Mouse (Mus musculus) limb, embryonic 15.5 days (tissue): Measurements from ENCODE around the gene Crmp1. TPM values are rescaled to one million over a fixed set of nuclear protein-coding genes. Genes with fewer than 3 reads are reported as not detected.

Experiments
- ATAC-seq: fragments of 200-750 bp; cut with Nextera tagmentation; 2 replicates; pipeline ENCODE4 v1.8.0; 2017; ENCODE audit warnings: low read depth, moderate TSS enrichment; ENCODE audit not compliant: insufficient number of reproducible peaks, low FRiP score, low TSS enrichment
- H3K27ac ChIP-seq: fragments of 300-500 bp; sonication (generic); 2 replicates; pipeline ENCODE4 v1.5.1; 2015; ENCODE audit warnings: moderate library complexity, mild to moderate bottlenecking, inconsistent platforms
- H3K27me3 ChIP-seq: fragments of 300-500 bp; sonication (generic); 2 replicates; pipeline ENCODE4 v1.6.1; 2015; ENCODE audit warnings: inconsistent platforms
- H3K36me3 ChIP-seq: fragments of 300-500 bp; sonication (generic); 2 replicates; pipeline ENCODE4 v1.6.1; 2015; ENCODE audit warnings: inconsistent platforms
- H3K4me1 ChIP-seq: fragments of 300-500 bp; sonication (generic); 2 replicates; pipeline ENCODE4 v1.6.1; 2015; ENCODE audit warnings: inconsistent platforms
- H3K4me2 ChIP-seq: fragments of 300-500 bp; sonication (generic); 2 replicates; pipeline ENCODE4 v1.6.1; 2015; ENCODE audit warnings: mild to moderate bottlenecking, inconsistent platforms
- H3K4me3 ChIP-seq: fragments of 300-500 bp; sonication (generic); 2 replicates; pipeline ENCODE4 v1.5.1; 2015; ENCODE audit warnings: mild to moderate bottlenecking, inconsistent platforms
- H3K9ac ChIP-seq: fragments of 300-500 bp; sonication (generic); 2 replicates; pipeline ENCODE4 v1.6.1; 2015; ENCODE audit warnings: inconsistent platforms
- H3K9me3 ChIP-seq: fragments of 300-500 bp; sonication (generic); 2 replicates; pipeline ENCODE4 v1.6.1; 2016; ENCODE audit warnings: inconsistent platforms
- WGBS: fragments of 180-500 bp; shearing (Covaris S2); methylation state at CpG from one replicate; pipeline ENCODE4 v1.1.7; 2015; 5-methylcytosine and 5-hydroxymethylcytosine counted together
- polyA plus RNA-seq: library from polyadenylated mRNA; unstranded; fragments of >200 nt; fragmentation: Nextera tagmentation; extraction: Ambion mirVana; gene quantifications from 2 replicates; pipeline ENCODE4 v1.2.1, GENCODE M21; 2015

Gene Crmp1
- polyA plus RNA-seq = 6.9 and 8.2 TPM in 2 replicates

DNA sequence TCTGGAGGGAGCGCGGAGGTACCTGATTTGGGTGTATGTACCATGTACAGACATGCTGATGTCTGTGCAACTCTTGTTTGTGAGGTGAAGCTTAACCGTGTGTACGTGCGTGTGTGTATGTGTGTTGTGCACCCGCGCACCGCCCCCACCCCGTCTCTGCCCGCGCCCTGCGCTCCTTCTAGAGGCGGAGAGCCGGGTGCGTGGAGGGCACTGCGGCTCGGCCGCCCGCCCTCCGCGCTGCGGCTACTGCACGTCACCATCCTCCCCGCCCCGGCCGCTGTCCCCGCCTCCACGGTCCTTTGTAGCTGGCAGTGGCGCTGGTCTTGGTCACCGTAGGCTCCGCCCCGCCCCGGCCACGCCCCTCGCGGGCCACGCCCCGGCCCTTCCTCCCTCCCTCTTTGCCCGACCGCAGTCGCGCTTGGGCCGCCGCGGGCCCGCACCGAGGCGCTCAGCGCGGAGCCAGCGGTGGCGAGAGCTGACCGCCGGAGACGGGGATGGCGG is at the start of gene Crmp1:
TSS of gene Crmp1 (plus strand) at position 290 of the 501 bp plus-strand sequence.
- H3K4me3 ChIP-seq = peak within 1 kb of the TSS; percentile 38
- no peak for ATAC-seq
- peaks cover 72% of the 10 kb centered on the region for H3K27me3 ChIP-seq

DNA sequence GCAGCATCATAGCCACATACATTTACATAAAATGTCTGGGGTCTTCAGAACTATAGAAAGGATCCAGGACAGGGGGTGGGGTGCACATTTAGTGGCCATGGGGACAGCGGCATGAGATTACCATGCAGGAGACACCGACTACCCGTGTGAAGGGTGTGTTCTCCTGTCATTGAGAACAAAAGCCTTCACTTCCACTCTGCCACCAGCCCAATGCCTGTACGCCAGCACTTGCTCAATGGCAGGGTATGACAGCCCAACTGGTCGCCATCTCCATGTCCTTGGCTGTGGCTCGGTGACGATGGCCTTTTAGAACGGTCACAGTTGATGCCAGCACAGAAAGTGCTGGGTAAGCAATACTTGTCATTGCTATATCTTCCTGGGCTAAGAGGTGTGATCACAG is 45.5 kb upstream of the Crmp1 start:
- Histone ChIP-seq H3K27me3 (peaks cover 6% of the 10 kb centered on the region; the same call in 1 of the 2 replicates), H3K9me3 (no peaks in the 10 kb centered on the region), H3K4me1 (peaks cover 28% of the 10 kb centered on the region), H3K27ac (no peak overlapping the region), H3K9ac (no peak overlapping the region), H3K36me3 (no peaks in the 10 kb centered on the region), H3K4me3 (no peak overlapping the region), H3K4me2 (no peak overlapping the region)
- no peak for ATAC-seq
- 85% methylated on average over 8 of the region's 8 CpGs for WGBS

More for the DNA sequence above, at the start of gene Crmp1:
- Histone ChIP-seq H3K4me1 (peaks cover 36% of the 10 kb centered on the region), H3K27ac (no peak within 1 kb of the TSS), H3K9me3 (no peaks in the 10 kb centered on the region), H3K4me2 (peak within 1 kb of the TSS; percentile 73), H3K36me3 (no peaks in the 10 kb centered on the region), H3K9ac (no peak within 1 kb of the TSS)
- 1% methylated on average over 44 of the region's 56 CpGs for WGBS

DNA sequence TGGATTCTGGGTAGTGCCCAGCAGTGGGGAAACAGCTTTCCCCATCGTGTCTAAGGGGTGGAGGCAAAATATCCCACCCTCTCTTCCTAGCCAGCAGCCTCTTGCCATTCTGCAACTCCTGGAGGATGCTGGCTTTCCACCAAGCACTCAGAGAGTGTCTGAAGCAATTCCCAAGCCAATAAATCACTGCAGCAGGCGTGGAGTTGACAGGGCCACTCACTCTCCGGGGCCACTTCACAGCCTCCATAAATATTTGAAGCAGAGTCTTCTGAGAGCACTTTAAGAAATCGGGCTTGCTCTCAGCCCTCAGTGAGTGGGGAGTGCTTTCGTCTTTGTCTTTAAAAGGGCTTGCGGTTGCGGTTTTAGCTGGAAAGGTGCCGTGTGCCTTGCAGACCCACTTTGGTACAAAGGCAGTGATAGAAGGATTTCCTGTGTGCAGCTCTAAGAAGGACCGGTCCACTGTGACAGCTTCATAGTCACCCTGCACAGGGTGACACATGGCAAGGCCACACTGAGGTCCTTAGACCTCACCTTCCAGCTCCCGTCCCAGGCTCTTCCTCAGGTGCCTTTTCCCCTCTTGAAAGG is 45.0 kb upstream of the Crmp1 start:
- H3K27me3 ChIP-seq = peaks cover 6% of the 10 kb centered on the region; the same call in 1 of the 2 replicates
- no peak for ATAC-seq
- H3K4me2 ChIP-seq = no peak overlapping the region
- H3K4me3 ChIP-seq = no peak overlapping the region
- no peaks in the 10 kb centered on the region for H3K36me3 ChIP-seq
- H3K4me1 ChIP-seq = peaks cover 28% of the 10 kb centered on the region
- no peak overlapping the region for H3K9ac ChIP-seq
- no peaks in the 10 kb centered on the region for H3K9me3 ChIP-seq
- WGBS = 19% methylated on average over 10 of the region's 10 CpGs
- H3K27ac ChIP-seq = no peak overlapping the region

DNA sequence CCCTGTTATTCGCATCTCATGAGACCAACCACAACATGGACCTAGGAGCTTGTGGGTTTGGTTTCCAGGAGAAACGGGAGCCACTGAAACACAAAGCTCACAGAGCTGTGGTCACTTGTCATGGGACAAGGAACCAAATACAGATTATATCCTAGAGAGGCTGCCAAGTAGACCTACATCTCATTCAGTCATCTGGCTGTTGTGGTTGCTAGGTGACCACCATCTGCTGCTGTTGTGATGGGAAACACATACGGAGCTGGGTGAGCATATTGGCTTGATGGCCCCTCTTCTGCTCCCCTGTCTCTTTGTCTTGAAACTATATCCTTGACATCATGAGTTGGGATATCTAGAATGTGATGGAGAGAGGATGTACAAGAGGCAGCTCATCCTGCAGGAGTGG is 44.3 kb upstream of the Crmp1 start:
- H3K9me3 ChIP-seq = no peaks in the 10 kb centered on the region

DNA sequence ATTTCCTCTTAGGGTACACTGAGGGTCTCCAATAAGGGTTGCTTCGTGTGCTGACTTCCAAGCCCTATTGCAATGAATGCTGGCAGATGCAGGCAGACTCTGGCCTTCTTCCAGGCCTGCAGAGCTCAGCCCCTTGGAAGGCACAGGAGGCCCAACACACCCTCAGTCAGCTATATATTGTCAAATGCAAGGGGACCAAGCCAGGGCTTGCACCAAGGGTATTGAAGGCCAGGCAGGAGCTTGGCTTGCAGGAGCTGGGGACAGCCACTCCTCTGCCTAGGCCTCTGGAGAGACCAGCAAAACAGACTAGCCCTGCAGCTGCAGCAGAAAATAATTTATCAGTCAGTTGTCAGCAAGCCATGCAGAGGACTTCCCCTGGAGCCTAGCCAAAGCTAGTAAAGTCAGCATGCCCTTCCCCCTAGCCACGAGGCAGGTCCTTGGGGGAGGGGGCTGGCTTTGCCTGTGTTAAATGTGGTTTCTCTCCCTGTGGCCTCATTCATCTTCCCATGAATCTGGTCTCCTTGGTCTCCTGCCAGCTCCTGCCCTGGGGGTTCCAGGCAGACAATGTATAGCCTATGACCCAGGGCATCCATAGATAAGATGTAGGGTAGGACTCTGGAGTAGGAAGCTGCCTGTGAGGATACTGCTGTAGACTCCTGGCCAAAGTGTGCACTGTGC is 43.6 kb upstream of the Crmp1 start:
- H3K27ac ChIP-seq = 0 out of 2 replicates have a peak overlapping the region, but pooled peaks have one; percentile 24
- no peak for ATAC-seq
- H3K4me1 ChIP-seq = peaks cover 28% of the 10 kb centered on the region
- no peak overlapping the region for H3K4me2 ChIP-seq
- peaks cover 6% of the 10 kb centered on the region; the same call in 1 of the 2 replicates for H3K27me3 ChIP-seq
- no peak overlapping the region for H3K4me3 ChIP-seq
- WGBS = 9% methylated on average over 2 of the region's 2 CpGs
- no peaks in the 10 kb centered on the region for H3K9me3 ChIP-seq
- H3K9ac ChIP-seq = no peak overlapping the region
- no peaks in the 10 kb centered on the region for H3K36me3 ChIP-seq

More for the DNA sequence above, 44.3 kb upstream of the Crmp1 start:
- H3K4me2 ChIP-seq = no peak overlapping the region
- no peak overlapping the region for H3K9ac ChIP-seq
- 59% methylated on average over 3 of the region's 3 CpGs for WGBS
- H3K4me3 ChIP-seq = no peak overlapping the region
- H3K36me3 ChIP-seq = no peaks in the 10 kb centered on the region
- H3K27ac ChIP-seq = 0 out of 2 replicates have a peak overlapping the region, but pooled peaks have one; percentile 24
- no peak for ATAC-seq
- H3K4me1 ChIP-seq = peaks cover 28% of the 10 kb centered on the region
- peaks cover 6% of the 10 kb centered on the region; the same call in 1 of the 2 replicates for H3K27me3 ChIP-seq

DNA sequence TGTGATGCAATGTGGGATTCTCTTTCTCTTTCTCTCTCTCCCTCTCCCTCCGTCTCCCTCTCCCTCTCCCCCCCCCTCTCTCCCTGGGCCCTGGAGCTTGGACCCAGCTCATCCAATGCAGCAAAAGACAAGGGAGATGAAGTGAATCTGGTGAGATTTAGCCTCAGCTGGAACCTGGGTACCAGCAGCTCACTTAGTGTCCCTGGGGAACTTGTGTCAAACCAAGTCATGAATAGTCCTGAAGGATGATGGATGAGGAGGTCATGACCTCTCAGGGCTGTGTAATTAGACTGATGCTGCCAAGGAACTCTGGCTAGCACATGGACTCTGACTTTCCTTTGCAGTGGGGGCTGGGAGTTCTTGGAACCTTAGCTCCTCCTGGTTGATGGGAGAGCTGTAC is 39.5 kb upstream of the Crmp1 start:
- 0% methylated on average over 1 of the region's 1 CpGs for WGBS
- no peak for ATAC-seq
- Histone ChIP-seq H3K4me3 (no peak overlapping the region), H3K4me2 (no peak overlapping the region), H3K9me3 (no peaks in the 10 kb centered on the region), H3K4me1 (peaks cover 17% of the 10 kb centered on the region), H3K36me3 (no peaks in the 10 kb centered on the region), H3K9ac (no peak overlapping the region), H3K27ac (no peak overlapping the region), H3K27me3 (no peaks in the 10 kb centered on the region)

DNA sequence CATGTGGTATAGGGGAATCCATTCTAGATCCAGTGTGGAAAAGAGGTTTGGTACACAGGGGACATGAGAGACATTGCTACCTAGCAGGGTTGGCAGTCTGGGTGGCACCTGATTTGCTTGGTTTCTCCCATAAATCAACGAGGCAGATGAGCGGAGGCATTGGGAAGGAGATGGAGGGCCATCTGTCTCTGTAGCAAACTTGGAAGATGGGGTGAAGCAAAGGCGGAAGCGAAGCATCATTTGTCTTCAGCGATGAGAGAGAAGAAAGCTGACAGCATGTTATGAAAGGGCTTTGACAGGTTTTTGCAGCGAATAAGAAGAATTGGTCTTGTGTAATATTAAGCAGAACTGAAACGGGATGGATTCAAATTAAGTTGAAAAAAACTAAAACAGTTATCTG is 36.9 kb upstream of the Crmp1 start:
- Histone ChIP-seq H3K36me3 (no peaks in the 10 kb centered on the region), H3K4me1 (no peaks in the 10 kb centered on the region), H3K27ac (no peak overlapping the region), H3K4me2 (no peak overlapping the region), H3K9me3 (no peaks in the 10 kb centered on the region), H3K4me3 (no peak overlapping the region), H3K27me3 (no peaks in the 10 kb centered on the region), H3K9ac (no peak overlapping the region)
- WGBS = 82% methylated on average over 7 of the region's 7 CpGs
- ATAC-seq = no peak

DNA sequence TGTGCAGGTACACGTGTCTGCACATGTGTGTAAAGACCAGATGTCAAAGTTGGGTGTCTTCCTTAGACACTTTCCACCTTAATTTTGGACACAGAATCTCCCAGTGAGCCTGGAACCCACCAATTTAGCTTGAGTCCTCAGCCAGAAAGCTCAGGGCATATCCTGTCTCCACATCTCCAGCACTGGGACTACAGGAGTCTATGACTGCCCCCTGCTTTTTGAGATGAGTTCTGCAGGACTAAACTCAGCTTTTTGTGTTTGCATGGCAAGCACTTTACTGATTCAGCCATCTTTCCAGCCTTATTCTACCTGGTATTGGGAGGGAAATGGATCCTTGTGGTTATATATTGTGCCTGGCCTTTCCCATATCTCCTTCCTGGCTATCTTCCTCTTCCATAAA is 36.3 kb upstream of the Crmp1 start:
- no peak overlapping the region for H3K4me3 ChIP-seq
- no peak overlapping the region for H3K27ac ChIP-seq
- 69% methylated on average over 1 of the region's 1 CpGs for whole genome bisulfite sequencing

DNA sequence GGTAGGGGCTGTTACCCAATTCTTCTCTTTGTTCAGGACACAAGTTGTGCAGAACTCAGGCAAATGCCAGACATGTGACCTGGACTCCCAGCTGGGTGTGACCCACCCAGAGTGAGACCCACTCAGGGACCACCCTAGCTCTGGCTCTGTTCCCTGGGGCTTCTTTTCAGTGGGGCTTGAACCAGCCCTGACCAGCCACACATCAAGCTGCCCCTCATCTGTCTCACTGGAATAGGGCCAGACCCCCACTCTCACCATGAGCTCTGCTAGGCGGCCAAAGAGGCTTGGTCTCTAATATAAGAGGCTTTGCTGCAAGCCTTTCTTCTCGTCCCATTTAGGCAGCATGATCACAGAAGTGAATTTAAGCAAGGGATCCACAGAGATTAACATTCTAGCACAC is 35.4 kb upstream of the Crmp1 start:
- Histone ChIP-seq H3K4me2 (no peak overlapping the region), H3K9ac (no peak overlapping the region), H3K4me1 (no peaks in the 10 kb centered on the region), H3K36me3 (no peaks in the 10 kb centered on the region), H3K4me3 (no peak overlapping the region), H3K27me3 (no peaks in the 10 kb centered on the region), H3K27ac (no peak overlapping the region), H3K9me3 (no peaks in the 10 kb centered on the region)
- no peak for ATAC-seq
- 55% methylated on average over 2 of the region's 2 CpGs for WGBS

More for the DNA sequence above, 36.3 kb upstream of the Crmp1 start:
- Histone ChIP-seq H3K4me2 (no peak overlapping the region), H3K9me3 (no peaks in the 10 kb centered on the region), H3K4me1 (no peaks in the 10 kb centered on the region), H3K27me3 (no peaks in the 10 kb centered on the region), H3K9ac (no peak overlapping the region), H3K36me3 (no peaks in the 10 kb centered on the region)
- ATAC-seq = no peak

DNA sequence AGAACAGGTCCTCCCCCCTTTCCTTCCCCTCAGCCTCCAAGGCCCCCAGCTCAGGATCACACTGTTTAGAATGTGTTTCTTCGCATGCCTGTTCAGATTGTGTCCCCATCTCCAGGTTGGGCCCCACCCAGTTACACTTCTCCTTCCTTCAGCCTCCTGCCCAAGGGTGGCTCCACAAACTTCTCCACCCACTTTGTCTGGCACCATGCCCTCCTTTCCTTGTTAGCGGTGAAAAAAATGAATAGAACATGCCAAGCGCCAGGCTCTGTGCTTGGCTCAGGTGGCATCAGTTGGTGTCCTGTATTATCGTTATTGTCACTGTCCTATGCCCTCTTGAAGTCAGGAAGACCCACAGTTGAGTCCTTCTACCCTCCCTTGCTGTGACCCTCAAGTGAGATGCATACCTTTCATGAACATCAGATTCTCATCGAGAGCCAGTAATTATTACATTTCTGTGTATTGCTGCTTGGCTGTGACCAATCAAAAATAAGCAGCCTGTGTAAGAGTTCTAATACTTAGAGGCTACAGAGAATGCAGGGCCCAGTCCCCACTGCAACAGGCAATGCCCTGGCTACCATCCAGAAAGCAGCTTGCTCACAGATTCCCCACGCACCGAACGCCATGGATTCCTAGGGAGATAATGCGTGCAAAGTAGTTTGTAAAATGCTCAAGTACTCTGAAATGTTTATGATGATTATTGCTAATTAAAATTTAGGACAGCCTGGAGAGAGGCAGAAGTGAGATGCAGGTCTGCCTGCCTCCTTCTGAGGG is 28.6 kb upstream of the Crmp1 start:
- no peaks in the 10 kb centered on the region for H3K36me3 ChIP-seq
- H3K27ac ChIP-seq = no peak overlapping the region
- H3K4me2 ChIP-seq = no peak overlapping the region
- H3K4me1 ChIP-seq = no peaks in the 10 kb centered on the region
- no peak overlapping the region for H3K4me3 ChIP-seq
- H3K9ac ChIP-seq = no peak overlapping the region
- WGBS = 77% methylated on average over 9 of the region's 9 CpGs
- H3K9me3 ChIP-seq = no peaks in the 10 kb centered on the region
- no peaks in the 10 kb centered on the region for H3K27me3 ChIP-seq
- ATAC-seq = no peak

DNA sequence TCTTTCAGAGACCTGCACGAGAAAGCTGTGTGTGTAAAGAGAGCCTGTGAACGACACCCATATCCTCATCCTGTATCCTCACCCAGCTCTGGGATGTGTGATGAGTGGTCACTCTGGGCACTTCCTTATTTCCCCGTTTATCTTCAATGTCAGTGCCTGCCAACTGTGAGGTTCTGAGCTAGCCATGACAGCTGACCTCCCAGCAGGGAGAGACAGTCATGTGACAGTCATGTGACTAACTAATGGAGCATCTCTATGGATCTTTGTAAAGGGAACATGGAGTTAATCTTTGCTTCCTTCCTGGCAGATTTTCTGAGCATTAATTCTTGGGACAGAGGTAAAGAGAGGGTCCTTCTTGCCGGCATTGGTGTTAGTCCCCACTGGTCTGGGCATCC is 28.0 kb upstream of the Crmp1 start:
- no peak for ATAC-seq
- H3K36me3 ChIP-seq = no peaks in the 10 kb centered on the region
- no peaks in the 10 kb centered on the region for H3K4me1 ChIP-seq
- no peaks in the 10 kb centered on the region for H3K27me3 ChIP-seq
- 67% methylated on average over 4 of the region's 4 CpGs for WGBS
- H3K4me2 ChIP-seq = no peak overlapping the region
- H3K9me3 ChIP-seq = no peaks in the 10 kb centered on the region
- no peak overlapping the region for H3K27ac ChIP-seq
- H3K9ac ChIP-seq = no peak overlapping the region
- no peak overlapping the region for H3K4me3 ChIP-seq

DNA sequence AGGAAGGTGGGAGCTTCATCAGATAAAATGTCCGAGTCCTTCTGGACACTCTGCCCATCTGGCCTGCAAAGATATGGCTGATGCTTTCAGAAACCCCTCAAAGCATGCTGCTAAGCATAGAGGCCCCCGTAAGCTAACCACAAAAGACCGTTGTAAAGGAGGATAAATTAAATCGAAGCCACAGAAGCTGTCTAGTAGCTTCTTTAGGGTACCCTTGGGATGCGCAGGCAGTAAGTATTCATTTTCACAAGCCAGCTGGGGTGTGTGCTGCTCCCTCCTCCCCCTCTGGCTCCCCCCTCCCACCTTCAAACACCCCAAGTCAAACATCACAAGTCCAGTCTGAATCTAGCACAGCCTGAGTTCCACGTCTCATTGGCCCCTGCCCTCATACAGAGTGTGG is 27.1 kb upstream of the Crmp1 start:
- WGBS = 69% methylated on average over 6 of the region's 6 CpGs
- no peak overlapping the region for H3K27ac ChIP-seq

More for the DNA sequence above, 27.1 kb upstream of the Crmp1 start:
- Histone ChIP-seq H3K9ac (no peak overlapping the region), H3K4me3 (no peak overlapping the region), H3K4me2 (no peak overlapping the region), H3K36me3 (no peaks in the 10 kb centered on the region), H3K9me3 (no peaks in the 10 kb centered on the region), H3K4me1 (no peaks in the 10 kb centered on the region), H3K27me3 (no peaks in the 10 kb centered on the region)
- no peak for ATAC-seq
